Mouse (Mus musculus): Measurements from ENCODE around the gene Rictor. TPM values are rescaled to one million over a fixed set of nuclear protein-coding genes. Genes with fewer than 3 reads are reported as not detected.
"Not testable (repeated sequence)": the region's sequence is repeated elsewhere in the genome, so short reads cannot be mapped to it uniquely, and the experiment has no call there.

Rictor gene
- polyA plus RNA-seq, 1 experiment from 2014 or later: 37.9 TPM

- peaks cover 32% of the 10 kb centered on the region for H3K36me3 ChIP-seq
- not testable (repeated sequence) for H3K4me3 ChIP-seq; H3K9me3 ChIP-seq (replicated peaks); DNase-seq (ENCODE audit: low spot score); H3K27me3 ChIP-seq (ENCODE audit: low read depth, poor library complexity, severe bottlenecking); H3K4me1 ChIP-seq; H3K27ac ChIP-seq (replicated peaks)
- 83% methylated on average over 8 of the region's 8 CpGs for WGBS
Observed at GRCm38 (mm10) chr15:6746301-6746983, 38.3 kb downstream of the Rictor start.

- H3K4me3 ChIP-seq: no peak overlapping the region
- DNase-seq (ENCODE audit: low spot score): no peak
- no peaks in the 10 kb centered on the region for H3K27me3 ChIP-seq (ENCODE audit: low read depth, poor library complexity, severe bottlenecking)
- H3K9me3 ChIP-seq (replicated peaks): no peaks in the 10 kb centered on the region
- no peak overlapping the region for H3K27ac ChIP-seq (replicated peaks)
- 91% methylated on average over 9 of the region's 9 CpGs for WGBS
- H3K4me1 ChIP-seq: no peaks in the 10 kb centered on the region
- H3K36me3 ChIP-seq: peaks cover 32% of the 10 kb centered on the region
Observed at GRCm38 (mm10) chr15:6747001-6747400, 38.8 kb downstream of the Rictor start.

DNA sequence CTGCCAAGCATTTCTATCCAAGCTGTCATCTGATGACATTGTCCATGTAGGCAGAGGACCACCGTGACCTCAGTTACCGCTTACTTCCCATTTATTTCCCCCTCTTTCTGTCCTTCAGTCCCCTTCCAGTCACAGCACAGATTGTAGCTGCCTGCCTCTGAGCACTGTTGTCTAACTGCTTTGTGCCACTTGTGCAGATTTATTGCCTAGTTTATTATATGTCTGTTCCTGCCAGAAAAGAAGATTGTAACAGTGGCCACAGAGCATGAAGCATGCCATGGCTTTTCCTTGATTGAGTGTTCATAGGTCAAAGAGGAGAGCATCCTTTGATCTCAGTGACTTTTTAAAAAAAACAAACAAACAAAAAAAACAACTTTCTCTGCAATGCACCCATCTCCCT is 46.2 kb downstream of the Rictor start:
- H3K36me3 ChIP-seq: peaks cover 39% of the 10 kb centered on the region
- no peaks in the 10 kb centered on the region for H3K9me3 ChIP-seq (replicated peaks)
- no peak for DNase-seq (ENCODE audit: low spot score)
- WGBS: 92% methylated on average over 2 of the region's 2 CpGs
- no peaks in the 10 kb centered on the region for H3K4me1 ChIP-seq
- H3K27me3 ChIP-seq (ENCODE audit: low read depth, poor library complexity, severe bottlenecking): no peaks in the 10 kb centered on the region
- no peak overlapping the region for H3K4me3 ChIP-seq
- H3K27ac ChIP-seq (replicated peaks): no peak overlapping the region

DNA sequence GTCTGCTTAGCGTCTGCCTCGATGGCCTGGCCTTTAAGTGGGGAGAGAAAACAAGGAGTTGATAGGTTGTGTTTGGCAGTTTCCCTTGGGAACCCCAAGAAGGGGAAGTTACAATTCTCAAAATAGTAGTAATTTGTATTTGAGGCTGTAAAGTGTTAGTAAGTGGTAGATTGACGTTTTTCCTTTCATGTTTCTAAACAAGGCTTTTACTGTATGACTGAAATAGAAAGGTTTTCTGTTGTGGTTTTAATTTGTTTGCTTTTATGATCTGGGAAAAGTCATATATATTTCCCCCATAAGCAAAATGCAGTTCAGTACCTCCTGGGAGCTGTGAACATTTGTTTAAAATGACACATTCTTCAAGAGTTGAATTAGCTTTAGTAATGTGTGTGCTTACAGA is 64.1 kb downstream of the Rictor start:
- Histone ChIP-seq H3K27ac (replicated peaks) (no peak overlapping the region), H3K9me3 (replicated peaks) (no peaks in the 10 kb centered on the region), H3K4me1 (peaks cover 6% of the 10 kb centered on the region), H3K4me3 (no peak overlapping the region), H3K27me3 (ENCODE audit: low read depth, poor library complexity, severe bottlenecking) (no peaks in the 10 kb centered on the region), H3K36me3 (peaks cover 92% of the 10 kb centered on the region)
- 97% methylated on average over 3 of the region's 3 CpGs for WGBS
- DNase-seq (ENCODE audit: low spot score): no peak

- 96% methylated on average over 10 of the region's 10 CpGs for WGBS
- no peaks in the 10 kb centered on the region for H3K27me3 ChIP-seq (ENCODE audit: low read depth, poor library complexity, severe bottlenecking)
- peaks cover 99% of the 10 kb centered on the region for H3K36me3 ChIP-seq
- no peak for DNase-seq (ENCODE audit: low spot score)
- H3K4me3 ChIP-seq: no peak overlapping the region
- no peak overlapping the region for H3K27ac ChIP-seq (replicated peaks)
- no peaks in the 10 kb centered on the region for H3K9me3 ChIP-seq (replicated peaks)
- H3K4me1 ChIP-seq: no peaks in the 10 kb centered on the region
Observed at GRCm38 (mm10) chr15:6786212-6786611, 78.0 kb downstream of the Rictor start.

GRCm38 (mm10) chr15:6787236-6787635 is 79.1 kb downstream of the Rictor start:
- Histone ChIP-seq H3K4me3 (no peak overlapping the region), H3K27me3 (ENCODE audit: low read depth, poor library complexity, severe bottlenecking) (no peaks in the 10 kb centered on the region), H3K4me1 (no peaks in the 10 kb centered on the region), H3K27ac (replicated peaks) (no peak overlapping the region), H3K9me3 (replicated peaks) (no peaks in the 10 kb centered on the region), H3K36me3 (peaks cover 99% of the 10 kb centered on the region)
- no peak for DNase-seq (ENCODE audit: low spot score)
- WGBS: 95% methylated on average over 10 of the region's 10 CpGs

DNA sequence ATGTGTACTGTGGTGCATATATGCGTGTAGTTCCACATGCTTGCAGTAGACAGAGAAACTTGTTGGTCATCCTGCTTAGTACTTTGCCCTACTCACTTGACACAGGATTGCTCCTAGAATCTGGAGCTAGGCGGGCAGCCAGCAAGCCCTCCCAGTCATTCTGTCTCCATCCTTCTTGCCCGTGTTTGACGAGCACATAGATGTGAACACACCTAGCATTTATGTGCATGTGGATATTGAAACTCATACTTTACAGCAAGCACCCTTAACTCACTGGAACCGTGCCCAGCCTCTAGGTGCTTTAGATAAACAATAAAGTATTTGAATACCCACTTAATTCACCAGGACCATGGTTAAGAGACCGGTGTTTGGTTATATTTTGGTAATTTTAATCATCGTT is 81.8 kb downstream of the Rictor start:
- Histone ChIP-seq H3K4me1 (no peaks in the 10 kb centered on the region), H3K27me3 (ENCODE audit: low read depth, poor library complexity, severe bottlenecking) (no peaks in the 10 kb centered on the region), H3K27ac (replicated peaks) (no peak overlapping the region), H3K36me3 (peaks cover 99% of the 10 kb centered on the region), H3K4me3 (no peak overlapping the region), H3K9me3 (replicated peaks) (no peaks in the 10 kb centered on the region)
- WGBS: 93% methylated on average over 7 of the region's 7 CpGs
- no peak for DNase-seq (ENCODE audit: low spot score)

DNA sequence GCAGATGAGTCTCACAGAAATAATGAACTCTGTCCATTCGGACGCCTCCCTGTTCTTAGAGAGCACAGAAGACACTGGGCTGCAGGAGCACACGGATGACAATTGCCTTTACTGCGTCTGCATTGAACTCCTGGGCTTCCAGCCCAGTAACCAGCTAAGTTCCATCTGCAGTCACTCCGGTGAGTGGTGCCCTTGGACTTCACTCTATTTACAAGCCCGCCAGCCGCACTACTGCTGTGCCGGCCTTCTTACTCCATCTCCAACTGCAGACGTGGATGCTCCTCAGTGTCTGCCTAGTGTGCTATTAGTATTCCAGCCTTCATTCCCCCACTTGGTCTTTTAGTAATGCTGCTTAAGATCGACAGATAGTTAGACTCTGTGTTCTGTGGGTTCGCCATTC is 83.5 kb downstream of the Rictor start:
- no peaks in the 10 kb centered on the region for H3K27me3 ChIP-seq (ENCODE audit: low read depth, poor library complexity, severe bottlenecking)
- H3K4me1 ChIP-seq: no peaks in the 10 kb centered on the region
- DNase-seq (ENCODE audit: low spot score): no peak
- no peaks in the 10 kb centered on the region for H3K9me3 ChIP-seq (replicated peaks)
- H3K36me3 ChIP-seq: peaks cover 99% of the 10 kb centered on the region
- no peak overlapping the region for H3K27ac ChIP-seq (replicated peaks)
- 90% methylated on average over 11 of the region's 11 CpGs for WGBS
- H3K4me3 ChIP-seq: no peak overlapping the region

GRCm38 (mm10) chr15:6792846-6793245 is 84.7 kb downstream of the Rictor start:
- Histone ChIP-seq H3K9me3 (replicated peaks) (no peaks in the 10 kb centered on the region), H3K36me3 (peaks cover 99% of the 10 kb centered on the region), H3K27ac (replicated peaks) (no peak overlapping the region), H3K4me1 (no peaks in the 10 kb centered on the region), H3K27me3 (ENCODE audit: low read depth, poor library complexity, severe bottlenecking) (no peaks in the 10 kb centered on the region), H3K4me3 (no peak overlapping the region)
- WGBS: 87% methylated on average over 7 of the region's 7 CpGs
- no peak for DNase-seq (ENCODE audit: low spot score)

- H3K9me3 ChIP-seq (replicated peaks); H3K4me3 ChIP-seq; DNase-seq (ENCODE audit: low spot score); H3K27me3 ChIP-seq (ENCODE audit: low read depth, poor library complexity, severe bottlenecking); H3K4me1 ChIP-seq; H3K27ac ChIP-seq (replicated peaks): not testable (repeated sequence)
- H3K36me3 ChIP-seq: peaks cover 43% of the 10 kb centered on the region
- WGBS: 95% methylated on average over 8 of the region's 8 CpGs
Observed at GRCm38 (mm10) chr15:6801212-6801611, 93.0 kb downstream of the Rictor start.

GRCm38 (mm10) chr15:6815807-6816206 is 107.6 kb downstream of the Rictor start:
- H3K9me3 ChIP-seq (replicated peaks): peaks cover 2% of the 10 kb centered on the region
- WGBS: 91% methylated on average over 4 of the region's 4 CpGs
- DNase-seq (ENCODE audit: low spot score): no peak

DNA sequence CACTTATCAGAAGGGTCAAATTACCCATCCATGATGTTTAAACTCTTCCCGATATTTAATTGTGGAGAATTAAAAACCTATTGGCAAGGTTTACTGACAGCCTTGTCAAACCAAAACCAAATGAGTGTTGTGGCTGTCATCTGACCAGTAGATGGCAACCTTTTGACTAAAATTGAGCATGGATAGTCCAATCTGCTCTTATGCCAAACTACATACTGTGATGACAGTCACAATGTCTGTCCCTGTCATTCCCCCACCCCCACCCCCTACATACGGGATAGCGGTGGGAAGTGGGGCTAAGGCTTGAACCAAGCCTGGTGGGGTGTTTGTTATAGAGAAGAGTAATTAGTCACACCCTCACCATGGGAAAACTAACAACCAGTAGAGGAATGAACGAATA is 132.0 kb downstream of the Rictor start:
- Histone ChIP-seq H3K36me3 (no peaks in the 10 kb centered on the region), H3K4me3 (no peak overlapping the region), H3K27ac (replicated peaks) (no peak overlapping the region), H3K27me3 (ENCODE audit: low read depth, poor library complexity, severe bottlenecking) (no peaks in the 10 kb centered on the region), H3K4me1 (no peaks in the 10 kb centered on the region), H3K9me3 (replicated peaks) (no peaks in the 10 kb centered on the region)
- no peak for DNase-seq (ENCODE audit: low spot score)
- 66% methylated on average over 4 of the region's 4 CpGs for WGBS

More at GRCm38 (mm10) chr15:6815807-6816206, 107.6 kb downstream of the Rictor start:
- H3K27ac ChIP-seq (replicated peaks): no peak overlapping the region
- H3K4me3 ChIP-seq: no peak overlapping the region
- H3K36me3 ChIP-seq: no peaks in the 10 kb centered on the region
- no peaks in the 10 kb centered on the region for H3K27me3 ChIP-seq (ENCODE audit: low read depth, poor library complexity, severe bottlenecking)
- no peaks in the 10 kb centered on the region for H3K4me1 ChIP-seq

DNA sequence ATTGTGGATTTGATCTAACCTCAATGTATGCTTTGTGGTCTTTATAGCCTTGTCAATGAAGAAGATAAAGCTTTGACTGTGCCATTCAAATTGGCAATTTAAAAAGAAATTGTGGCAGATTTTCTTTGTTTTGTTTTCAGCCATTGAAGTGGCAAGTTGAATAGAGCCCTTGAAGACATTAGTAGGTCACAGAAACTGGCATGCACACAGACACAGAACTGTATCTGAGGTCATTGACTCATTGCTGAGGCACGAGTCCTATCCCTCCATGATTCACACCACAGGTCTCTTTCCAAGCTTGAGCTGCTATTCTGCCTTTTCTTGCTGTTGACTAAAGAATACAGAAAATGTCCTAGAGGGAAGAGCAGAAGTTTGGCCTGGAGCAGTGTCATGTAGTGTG is 141.7 kb downstream of the Rictor start:
- Histone ChIP-seq H3K4me3 (no peak overlapping the region), H3K9me3 (replicated peaks) (no peaks in the 10 kb centered on the region), H3K27ac (replicated peaks) (no peak overlapping the region), H3K27me3 (ENCODE audit: low read depth, poor library complexity, severe bottlenecking) (no peaks in the 10 kb centered on the region), H3K4me1 (no peaks in the 10 kb centered on the region), H3K36me3 (no peaks in the 10 kb centered on the region)
- no peak for DNase-seq (ENCODE audit: low spot score)
- WGBS: 60% methylated on average over 1 of the region's 1 CpGs

All from midbrain, embryonic 10.5 days (tissue).